Mouse (Mus musculus) layer of hippocampus, postnatal 25 days (tissue): ENCODE results near the gene Eml2. TPM values are rescaled to one million over a fixed set of nuclear protein-coding genes. Genes with fewer than 3 reads are reported as not detected.

Source experiments
- DNase-seq, 2 experiments: peaks; one replicate each; pipeline ENCODE4 v3.0.0; 2022; ENCODE audit warnings: mixed read lengths in 2 of 2, low spot score in 1 of 2; ENCODE audit errors: extremely low spot score in 1 of 2
- total RNA-seq, 2 experiments: library from RNA; stranded (reverse); gene quantifications; 2 replicates each; pipeline ENCODE4 v1.2.3; 2021

The Eml2 gene
- total RNA-seq, 2 experiments from 2014 or later = 157 to 164 TPM

- peak; percentile 98 to 99 for DNase-seq
Measured at GRCm38 (mm10) chr7:19227883-19228792, 51.9 kb downstream of the Eml2 start, which contains the start of gene Opa3. TSS of gene Opa3 (plus strand) at chr7:19228334.

GRCm38 (mm10) chr7:19228793-19229148 is 52.5 kb downstream of the Eml2 start:
- no peak for DNase-seq

- no peak for DNase-seq
Measured at GRCm38 (mm10) chr7:19229404-19229803, 53.2 kb downstream of the Eml2 start.

GRCm38 (mm10) chr7:19230041-19230580 is 53.9 kb downstream of the Eml2 start:
- no peak for DNase-seq

GRCm38 (mm10) chr7:19230899-19231298 is 54.7 kb downstream of the Eml2 start:
- no peak for DNase-seq

- DNase-seq = no peak
Measured at GRCm38 (mm10) chr7:19231849-19232248, 55.6 kb downstream of the Eml2 start.

- no peak for DNase-seq
Measured at GRCm38 (mm10) chr7:19234652-19235051, 58.4 kb downstream of the Eml2 start.

DNA sequence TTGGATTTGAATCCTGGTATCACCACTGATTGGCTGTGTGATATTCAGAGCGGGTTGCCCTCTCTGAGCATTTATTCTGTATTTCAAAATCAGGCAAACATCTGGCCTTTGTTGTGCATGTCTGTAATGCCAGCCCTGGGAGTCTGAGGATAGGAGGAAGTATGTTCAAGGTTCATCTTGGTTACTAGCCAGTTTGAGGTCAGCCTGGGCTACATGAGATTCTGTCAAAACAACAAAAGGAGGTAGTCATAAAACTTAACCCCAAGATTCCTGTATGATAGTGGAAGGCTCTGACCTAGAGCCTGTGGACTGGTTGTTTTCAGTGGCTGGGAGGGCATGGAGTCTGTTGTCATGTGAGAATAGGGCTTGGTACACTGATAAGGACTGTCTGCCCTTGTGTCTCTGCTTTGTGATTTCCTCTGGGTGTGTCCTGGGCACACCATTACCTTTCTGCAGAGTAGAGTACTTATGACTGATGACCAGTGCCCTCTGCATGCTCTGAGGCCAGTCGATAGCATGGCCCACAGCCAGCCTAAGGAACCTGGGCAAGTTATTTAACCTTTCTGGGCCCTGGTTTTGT is 59.0 kb downstream of the Eml2 start:
- DNase-seq = no peak

DNA sequence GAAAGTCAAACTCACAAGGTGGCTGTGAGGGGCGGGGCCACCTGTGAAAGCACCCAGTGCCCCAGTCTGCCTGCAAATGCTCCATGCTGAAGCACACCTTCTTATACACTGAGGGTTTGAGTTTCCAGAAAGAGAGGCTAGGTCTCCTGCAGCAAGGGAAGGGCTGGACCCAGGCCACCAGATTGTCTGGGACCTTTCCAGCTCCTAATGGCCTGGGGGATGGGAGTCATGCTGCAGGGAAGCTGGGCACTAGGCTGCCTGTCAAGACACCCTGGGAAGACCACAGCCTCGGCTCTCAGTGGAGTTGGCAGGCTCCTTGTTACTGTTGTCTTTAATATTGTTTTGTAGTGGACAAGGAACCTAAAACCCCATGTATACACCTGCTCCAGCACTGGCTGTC is 60.2 kb downstream of the Eml2 start:
- DNase-seq = no peak

GRCm38 (mm10) chr7:19238344-19238743 is 62.1 kb downstream of the Eml2 start:
- DNase-seq = no peak

DNA sequence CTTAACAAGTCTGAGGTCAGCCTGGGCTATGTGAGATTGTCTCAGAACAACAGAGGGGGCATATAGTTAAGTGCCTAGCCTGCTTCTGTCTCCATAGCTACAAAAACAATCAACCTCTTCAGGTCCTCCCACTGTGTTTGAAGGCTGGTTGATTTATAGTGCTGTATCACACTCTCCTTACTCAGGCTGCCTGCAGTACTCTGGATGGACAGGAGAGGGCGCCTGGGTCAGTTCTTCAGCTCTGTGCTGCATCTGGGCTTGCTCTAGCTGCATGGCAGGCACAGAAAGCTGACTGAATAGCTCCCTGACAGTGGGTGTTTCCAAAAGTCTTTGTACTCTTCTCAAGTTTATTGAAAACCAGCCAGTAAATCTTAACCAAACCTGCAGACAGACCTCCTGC is 63.2 kb downstream of the Eml2 start:
- peak; percentile 89 to 98 for DNase-seq

GRCm38 (mm10) chr7:19239986-19240385 is 63.8 kb downstream of the Eml2 start:
- no peak for DNase-seq

GRCm38 (mm10) chr7:19240905-19241463 is 64.8 kb downstream of the Eml2 start:
- DNase-seq = no peak

DNA sequence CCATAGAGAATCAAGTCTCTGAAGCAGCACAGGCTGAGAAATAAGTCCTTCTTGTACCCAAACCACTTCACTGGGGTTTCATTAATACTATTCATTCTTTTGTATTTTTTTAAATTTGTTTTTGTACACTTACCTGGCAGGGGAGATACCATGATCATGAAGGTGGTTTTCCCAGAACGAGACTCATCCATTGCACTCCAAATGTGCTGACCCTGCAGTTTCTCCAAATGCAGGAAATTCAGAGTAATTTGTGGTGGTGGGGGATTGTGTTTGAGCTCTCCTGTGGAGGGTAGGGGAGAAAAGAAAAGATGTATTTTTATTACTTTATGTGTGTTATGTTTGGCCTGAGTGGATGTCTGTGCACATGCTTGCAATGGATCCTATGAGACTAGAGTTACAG is 65.8 kb downstream of the Eml2 start:
- DNase-seq = no peak

GRCm38 (mm10) chr7:19243858-19244257 is 67.6 kb downstream of the Eml2 start:
- no peak for DNase-seq

DNA sequence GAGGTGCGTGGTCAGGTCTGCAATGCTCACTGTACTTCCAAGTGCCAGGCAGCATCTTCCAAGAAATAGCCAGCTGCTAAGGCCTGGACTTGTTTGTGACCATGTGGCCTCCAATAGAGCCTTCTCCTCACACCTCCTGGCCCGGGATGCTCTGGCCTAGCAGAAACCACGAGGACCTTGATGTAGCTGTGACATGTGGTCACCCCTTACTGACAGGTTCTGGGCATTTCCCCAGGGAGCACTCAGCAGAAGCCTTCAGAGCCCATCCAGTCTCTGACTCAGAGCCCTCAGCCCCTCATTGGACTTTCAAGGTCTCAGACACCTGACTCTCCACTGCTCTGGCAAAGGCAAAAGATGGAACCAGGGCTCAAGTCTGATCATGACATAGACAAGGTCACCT is 68.9 kb downstream of the Eml2 start:
- DNase-seq = no peak

- DNase-seq = no peak
Measured at GRCm38 (mm10) chr7:19246855-19247254, 70.6 kb downstream of the Eml2 start.

DNA sequence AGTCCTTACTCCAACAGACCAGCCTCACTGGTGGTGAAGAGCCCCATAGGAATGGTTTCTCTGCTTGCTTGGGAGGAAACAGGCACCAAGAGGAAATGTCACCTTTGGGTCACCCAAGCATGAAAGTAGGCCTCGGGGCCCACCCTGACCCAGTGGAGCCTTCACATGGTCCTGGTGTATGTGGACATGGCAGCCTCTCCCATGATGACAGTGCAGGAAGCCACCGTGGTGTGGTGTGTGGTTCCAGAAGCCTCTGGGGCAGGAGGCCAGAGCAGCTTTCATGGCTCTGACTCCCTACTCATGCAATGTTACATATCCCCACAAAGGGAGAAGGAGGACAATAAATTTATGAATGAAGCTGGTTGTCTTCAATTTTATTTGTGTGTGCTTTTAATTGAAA is 71.3 kb downstream of the Eml2 start:
- no peak for DNase-seq

DNA sequence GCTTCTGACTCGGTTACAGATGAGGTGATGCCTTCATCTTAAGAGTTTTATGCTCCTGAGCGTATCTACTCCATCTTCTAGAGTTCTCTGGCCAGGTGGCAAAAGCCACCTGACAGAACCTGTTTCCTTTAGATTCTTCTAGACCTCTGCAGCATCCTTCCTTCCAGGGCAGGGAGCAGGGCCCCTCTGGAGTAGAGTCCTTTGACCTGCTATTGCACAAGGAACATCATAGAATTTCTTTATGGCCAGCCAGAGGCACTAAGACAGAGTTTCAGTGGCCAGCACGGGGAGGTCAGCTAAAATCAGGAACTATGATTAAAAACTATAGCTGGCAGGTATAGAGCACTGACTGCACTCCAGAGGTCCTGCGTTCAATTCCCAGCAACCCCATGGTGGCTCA is 75.9 kb downstream of the Eml2 start:
- no peak for DNase-seq

DNA sequence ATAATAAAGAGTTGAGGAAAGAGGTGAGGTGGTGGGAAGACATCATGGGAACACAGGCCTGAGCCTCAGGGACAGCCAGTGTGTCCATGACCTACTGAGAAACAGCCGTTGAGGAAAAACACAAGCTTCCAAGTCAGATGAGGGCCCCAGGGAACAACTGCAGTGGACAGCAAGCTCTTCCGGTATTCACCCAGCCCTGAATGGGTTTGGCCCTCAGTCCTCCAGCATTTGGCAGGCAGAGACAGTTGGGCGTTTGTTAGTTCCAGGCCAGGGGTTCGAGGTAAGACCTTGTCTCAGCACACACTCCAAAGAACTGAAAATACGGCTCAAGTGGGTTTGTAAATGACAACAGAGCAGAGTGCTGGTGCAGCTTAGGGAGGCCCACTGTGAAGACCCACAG is 77.2 kb downstream of the Eml2 start:
- no peak for DNase-seq

GRCm38 (mm10) chr7:19255395-19255794 is 79.2 kb downstream of the Eml2 start:
- DNase-seq = no peak
